Mouse (Mus musculus): ENCODE results near the gene Kcnj16. TPM values are rescaled to one million over a fixed set of nuclear protein-coding genes. Genes with fewer than 3 reads are reported as not detected.

The Kcnj16 gene
- polyA plus RNA-seq, 1 experiment from 2014 or later = 0.18 TPM

DNA sequence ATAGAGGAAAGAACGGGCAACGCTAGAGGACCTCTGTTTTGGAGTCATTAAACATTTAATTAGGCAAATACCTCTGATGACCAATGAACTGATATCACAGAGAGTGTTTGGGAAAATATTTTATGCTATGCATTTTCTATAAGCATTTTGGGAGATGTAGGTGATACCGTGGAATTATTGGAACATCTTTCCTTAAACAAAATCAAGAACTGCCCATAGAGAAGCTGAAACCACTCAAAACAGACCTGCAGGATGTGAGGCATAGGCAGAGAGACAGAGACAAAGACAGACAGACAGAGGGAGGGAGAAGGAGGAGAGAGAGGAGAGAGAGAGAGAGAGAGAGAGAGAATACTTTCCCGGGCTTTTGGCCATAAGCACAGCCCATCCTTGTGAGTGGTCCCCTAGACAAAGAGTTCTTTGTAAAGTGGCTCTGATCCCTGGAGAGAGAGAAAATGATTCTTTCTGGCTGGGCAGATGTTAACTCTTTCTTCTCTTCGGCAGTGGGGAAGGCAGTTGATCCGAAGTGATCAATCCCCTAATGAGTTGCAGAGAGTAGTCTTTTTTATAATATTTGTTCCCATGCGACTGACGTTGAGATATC, 54.9 kb downstream of the Kcnj16 start:
- H3K36me3 ChIP-seq (ENCODE audit: control insufficient read depth, insufficient read depth, low read length) = no peaks in the 10 kb centered on the region
- H3K4me2 ChIP-seq (ENCODE audit: low read length) = no peak overlapping the region
- no peak overlapping the region for H3K9ac ChIP-seq (ENCODE audit: low read length)
- no peak overlapping the region for H3K27ac ChIP-seq (ENCODE audit: low read depth)
- ATAC-seq (replicated peaks; ENCODE audit: low FRiP score, low TSS enrichment, low read depth) (no peak), DNase-seq (ENCODE audit: low spot score) (no peak)
- no peaks in the 10 kb centered on the region for H3K4me1 ChIP-seq (replicated peaks; ENCODE audit: control insufficient read depth, insufficient read depth, low read length)
- H3K4me3 ChIP-seq (ENCODE audit: low read depth, low read length) = no peak overlapping the region
- H3K9me3 ChIP-seq (ENCODE audit: control insufficient read depth, low read length) = no peaks in the 10 kb centered on the region
- H3K27me3 ChIP-seq (replicated peaks; ENCODE audit: control insufficient read depth, insufficient read depth, low read length) = no peaks in the 10 kb centered on the region
- WGBS = 69% methylated on average over 8 of the region's 8 CpGs

DNA sequence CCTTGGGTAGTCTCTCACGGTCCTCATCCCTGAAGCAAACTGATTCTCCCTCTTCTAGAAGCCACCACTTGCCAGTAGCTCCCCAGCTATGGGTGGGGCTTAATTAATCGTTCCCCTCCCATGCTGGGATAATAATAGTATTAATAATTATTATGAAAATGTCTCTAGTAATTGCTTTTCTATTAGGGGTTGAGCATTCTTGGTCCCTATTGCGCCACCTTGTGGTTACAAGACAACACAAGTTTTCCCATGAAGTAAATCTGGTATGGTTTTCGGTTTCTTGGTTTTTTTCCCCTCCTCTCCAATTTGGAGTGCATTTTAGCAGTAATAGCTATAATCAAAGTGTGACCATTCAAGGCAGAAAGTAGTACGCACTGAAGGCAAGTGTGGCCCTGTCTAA, 74.3 kb downstream of the Kcnj16 start:
- Histone ChIP-seq H3K27me3 (replicated peaks; ENCODE audit: control insufficient read depth, insufficient read depth, low read length) (no peaks in the 10 kb centered on the region), H3K4me1 (replicated peaks; ENCODE audit: control insufficient read depth, insufficient read depth, low read length) (no peaks in the 10 kb centered on the region), H3K4me2 (ENCODE audit: low read length) (no peak overlapping the region), H3K9me3 (ENCODE audit: control insufficient read depth, low read length) (no peaks in the 10 kb centered on the region), H3K36me3 (ENCODE audit: control insufficient read depth, insufficient read depth, low read length) (no peaks in the 10 kb centered on the region), H3K27ac (ENCODE audit: low read depth) (no peak overlapping the region), H3K9ac (ENCODE audit: low read length) (no peak overlapping the region), H3K4me3 (ENCODE audit: low read depth, low read length) (no peak overlapping the region)
- ATAC-seq (replicated peaks; ENCODE audit: low FRiP score, low TSS enrichment, low read depth) (no peak), DNase-seq (ENCODE audit: low spot score) (no peak)
- 52% methylated on average over 5 of the region's 5 CpGs for WGBS

DNA sequence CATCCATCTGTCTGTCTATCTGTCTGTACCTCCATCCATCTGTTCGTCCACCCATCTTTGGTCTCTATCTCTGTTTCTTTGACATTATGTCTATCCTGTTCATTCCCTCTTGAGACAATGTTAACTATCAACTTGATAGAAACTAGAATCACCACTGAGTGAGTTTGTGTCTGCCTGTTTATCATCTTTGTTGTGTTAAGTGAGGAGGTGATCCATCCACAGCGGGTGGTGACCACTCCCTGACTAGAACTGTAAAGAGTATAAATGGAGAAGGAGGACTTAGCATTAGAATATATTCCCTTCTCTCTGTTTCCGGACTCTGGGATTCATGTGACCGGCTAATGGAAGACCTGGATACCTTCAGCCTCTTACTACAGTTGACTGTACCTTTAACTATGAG, 75.5 kb downstream of the Kcnj16 start:
- Histone ChIP-seq H3K4me3 (ENCODE audit: low read depth, low read length) (no peak overlapping the region), H3K4me2 (ENCODE audit: low read length) (no peak overlapping the region), H3K9me3 (ENCODE audit: control insufficient read depth, low read length) (no peaks in the 10 kb centered on the region), H3K36me3 (ENCODE audit: control insufficient read depth, insufficient read depth, low read length) (no peaks in the 10 kb centered on the region), H3K27ac (ENCODE audit: low read depth) (no peak overlapping the region), H3K9ac (ENCODE audit: low read length) (no peak overlapping the region), H3K4me1 (replicated peaks; ENCODE audit: control insufficient read depth, insufficient read depth, low read length) (no peaks in the 10 kb centered on the region), H3K27me3 (replicated peaks; ENCODE audit: control insufficient read depth, insufficient read depth, low read length) (no peaks in the 10 kb centered on the region)
- DNase-seq (ENCODE audit: low spot score) (no peak), ATAC-seq (replicated peaks; ENCODE audit: low FRiP score, low TSS enrichment, low read depth) (no peak)
- WGBS = 86% methylated on average over 4 of the region's 4 CpGs

DNA sequence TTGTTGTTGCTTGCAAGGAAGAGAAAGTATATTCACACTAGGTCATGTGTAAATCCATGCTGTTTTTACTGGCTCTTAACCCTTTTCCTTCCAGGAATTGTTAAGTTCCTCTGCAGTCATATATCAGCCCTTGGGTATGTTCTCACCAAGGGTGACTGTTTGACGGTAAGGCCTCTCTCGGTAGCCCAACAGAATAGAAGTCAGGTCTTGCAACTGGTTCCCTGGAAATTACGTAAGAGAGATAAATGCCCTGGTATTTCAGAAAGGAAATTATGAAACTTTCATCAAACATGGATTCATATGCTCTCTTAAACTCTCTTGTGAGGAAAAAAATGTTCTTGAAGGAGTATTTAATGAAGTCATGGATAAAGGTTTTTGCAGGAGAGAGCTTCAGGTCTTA, 86.4 kb downstream of the Kcnj16 start:
- Histone ChIP-seq H3K36me3 (ENCODE audit: control insufficient read depth, insufficient read depth, low read length) (no peaks in the 10 kb centered on the region), H3K9me3 (ENCODE audit: control insufficient read depth, low read length) (no peaks in the 10 kb centered on the region), H3K9ac (ENCODE audit: low read length) (no peak overlapping the region), H3K4me1 (replicated peaks; ENCODE audit: control insufficient read depth, insufficient read depth, low read length) (no peaks in the 10 kb centered on the region), H3K27me3 (replicated peaks; ENCODE audit: control insufficient read depth, insufficient read depth, low read length) (no peaks in the 10 kb centered on the region), H3K4me2 (ENCODE audit: low read length) (no peak overlapping the region), H3K4me3 (ENCODE audit: low read depth, low read length) (no peak overlapping the region), H3K27ac (ENCODE audit: low read depth) (no peak overlapping the region)
- WGBS = 79% methylated on average over 3 of the region's 3 CpGs
- ATAC-seq (replicated peaks; ENCODE audit: low FRiP score, low TSS enrichment, low read depth) = no peak
- DNase-seq (ENCODE audit: low spot score) = no peak

DNA sequence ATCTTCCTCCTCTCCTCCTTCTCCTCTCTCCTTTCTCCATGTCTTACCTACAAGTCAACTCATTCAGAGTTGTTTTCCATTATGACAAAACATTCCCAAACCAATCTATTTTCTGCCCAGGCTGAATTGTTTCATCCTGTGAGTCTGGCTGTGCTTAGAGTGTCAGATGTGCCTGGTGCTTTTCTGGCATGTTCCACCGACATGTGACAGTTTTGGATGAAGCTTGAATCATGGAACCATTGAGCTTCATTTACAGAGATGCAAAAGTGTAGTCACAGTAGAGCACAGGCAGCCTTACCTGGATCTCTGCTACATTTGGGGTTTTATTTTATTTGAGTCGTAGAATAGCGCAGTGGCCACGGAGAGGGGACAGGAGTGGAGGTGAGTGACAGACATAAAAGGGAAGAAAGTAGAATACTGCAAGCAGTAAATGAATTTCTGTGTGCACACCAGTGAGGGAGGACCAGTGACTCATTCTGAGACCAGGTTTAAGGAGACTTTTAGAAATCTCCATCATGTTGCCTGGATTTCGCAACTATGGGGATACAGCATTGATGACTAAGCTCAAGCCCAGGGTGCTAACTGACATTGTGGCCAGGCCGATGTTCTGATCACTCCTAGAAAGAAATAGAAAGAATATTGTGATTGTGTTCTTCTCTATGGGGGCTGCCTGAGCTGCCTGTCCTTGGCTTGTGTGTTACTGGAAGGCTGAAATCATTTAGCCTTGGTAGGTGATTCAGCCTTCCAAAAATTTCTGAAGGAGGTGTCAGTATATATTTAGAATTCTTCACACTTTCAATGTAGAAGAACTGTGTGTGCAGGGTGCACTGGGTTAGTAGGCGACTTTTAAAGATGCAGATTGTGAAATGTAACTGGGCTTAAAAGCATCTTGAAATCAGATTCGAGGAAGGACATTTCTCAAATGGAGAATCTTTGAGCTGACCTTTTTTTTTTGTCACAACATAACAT, 87.3 kb downstream of the Kcnj16 start:
- Histone ChIP-seq H3K36me3 (ENCODE audit: control insufficient read depth, insufficient read depth, low read length) (no peaks in the 10 kb centered on the region), H3K4me2 (ENCODE audit: low read length) (no peak overlapping the region), H3K4me3 (ENCODE audit: low read depth, low read length) (no peak overlapping the region), H3K9me3 (ENCODE audit: control insufficient read depth, low read length) (no peaks in the 10 kb centered on the region), H3K4me1 (replicated peaks; ENCODE audit: control insufficient read depth, insufficient read depth, low read length) (no peaks in the 10 kb centered on the region), H3K27ac (ENCODE audit: low read depth) (no peak overlapping the region), H3K27me3 (replicated peaks; ENCODE audit: control insufficient read depth, insufficient read depth, low read length) (no peaks in the 10 kb centered on the region), H3K9ac (ENCODE audit: low read length) (no peak overlapping the region)
- WGBS = 91% methylated on average over 8 of the region's 8 CpGs
- no peak for ATAC-seq (replicated peaks; ENCODE audit: low FRiP score, low TSS enrichment, low read depth)
- no peak for DNase-seq (ENCODE audit: low spot score)

DNA sequence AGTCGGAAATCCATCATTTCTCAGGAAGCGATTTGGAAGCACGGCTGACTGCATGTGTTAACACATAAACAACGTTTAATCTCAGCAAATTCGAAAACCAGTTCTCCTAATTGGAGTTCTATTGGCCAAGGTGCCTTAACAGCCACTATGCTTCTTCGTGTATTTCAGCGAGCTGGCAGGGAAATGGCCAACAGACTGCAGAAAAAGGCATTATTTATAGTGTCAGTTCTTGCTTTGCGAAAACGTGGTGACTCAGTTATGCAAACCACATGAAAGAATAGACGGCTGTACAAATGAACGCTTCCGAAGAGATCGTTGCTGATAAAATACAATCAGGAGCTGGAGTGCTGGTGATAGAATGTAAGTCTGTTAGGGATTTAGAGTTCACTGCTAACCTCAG, 88.2 kb downstream of the Kcnj16 start:
- H3K9ac ChIP-seq (ENCODE audit: low read length) = no peak overlapping the region
- no peaks in the 10 kb centered on the region for H3K27me3 ChIP-seq (replicated peaks; ENCODE audit: control insufficient read depth, insufficient read depth, low read length)
- DNase-seq (ENCODE audit: low spot score) (no peak), ATAC-seq (replicated peaks; ENCODE audit: low FRiP score, low TSS enrichment, low read depth) (no peak)
- WGBS = 75% methylated on average over 13 of the region's 13 CpGs
- no peaks in the 10 kb centered on the region for H3K4me1 ChIP-seq (replicated peaks; ENCODE audit: control insufficient read depth, insufficient read depth, low read length)
- H3K9me3 ChIP-seq (ENCODE audit: control insufficient read depth, low read length) = no peaks in the 10 kb centered on the region
- no peak overlapping the region for H3K4me2 ChIP-seq (ENCODE audit: low read length)
- no peak overlapping the region for H3K27ac ChIP-seq (ENCODE audit: low read depth)
- H3K4me3 ChIP-seq (ENCODE audit: low read depth, low read length) = no peak overlapping the region
- no peaks in the 10 kb centered on the region for H3K36me3 ChIP-seq (ENCODE audit: control insufficient read depth, insufficient read depth, low read length)

DNA sequence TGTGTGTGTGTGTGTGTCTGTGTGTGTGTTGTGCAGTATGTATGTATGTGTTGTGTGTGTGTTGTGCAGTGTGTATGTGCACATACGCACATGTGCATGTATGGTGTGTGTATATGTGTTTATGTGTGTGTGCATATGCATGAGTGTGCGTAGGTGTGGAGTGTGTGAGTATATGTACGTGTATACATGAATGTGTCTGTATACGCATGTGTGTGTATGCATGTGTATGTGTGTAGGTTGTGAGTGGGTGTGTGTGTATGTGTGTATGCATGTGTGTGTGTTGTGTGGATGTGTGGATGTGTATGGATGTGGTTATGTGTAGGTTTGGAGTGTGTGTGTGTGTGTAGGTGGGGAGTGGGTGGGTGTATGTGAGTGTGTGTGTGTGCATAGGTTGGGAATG, 89.6 kb downstream of the Kcnj16 start:
- Histone ChIP-seq H3K9me3 (ENCODE audit: control insufficient read depth, low read length) (no peaks in the 10 kb centered on the region), H3K4me1 (replicated peaks; ENCODE audit: control insufficient read depth, insufficient read depth, low read length) (no peaks in the 10 kb centered on the region), H3K27ac (ENCODE audit: low read depth) (no peak overlapping the region), H3K27me3 (replicated peaks; ENCODE audit: control insufficient read depth, insufficient read depth, low read length) (no peaks in the 10 kb centered on the region), H3K4me2 (ENCODE audit: low read length) (no peak overlapping the region), H3K4me3 (ENCODE audit: low read depth, low read length) (no peak overlapping the region), H3K36me3 (ENCODE audit: control insufficient read depth, insufficient read depth, low read length) (no peaks in the 10 kb centered on the region), H3K9ac (ENCODE audit: low read length) (no peak overlapping the region)
- WGBS = 95% methylated on average over 4 of the region's 4 CpGs
- no peak for ATAC-seq (replicated peaks; ENCODE audit: low FRiP score, low TSS enrichment, low read depth)
- DNase-seq (ENCODE audit: low spot score) = no peak

DNA sequence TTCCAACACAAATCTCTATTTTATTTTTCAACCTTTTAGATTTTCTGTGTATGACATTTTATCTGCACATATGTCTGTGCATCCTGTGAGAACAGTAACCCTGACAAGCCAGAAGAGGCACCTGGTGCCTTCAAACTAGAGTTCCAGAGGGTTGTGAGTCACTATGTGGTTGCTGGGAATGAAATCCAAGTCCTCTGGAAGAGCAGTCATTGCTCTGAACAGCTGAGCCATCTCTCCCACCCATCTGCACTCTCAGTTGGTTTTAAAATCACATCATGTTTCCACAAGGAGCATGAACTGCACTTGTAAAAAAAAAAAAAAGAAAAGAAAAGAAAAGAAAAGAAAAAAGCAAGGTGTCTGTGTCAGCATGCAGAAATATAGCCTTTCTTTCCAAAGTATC, 91.6 kb downstream of the Kcnj16 start:
- DNase-seq (ENCODE audit: low spot score) (no peak), ATAC-seq (replicated peaks; ENCODE audit: low FRiP score, low TSS enrichment, low read depth) (no peak)
- Histone ChIP-seq H3K4me2 (ENCODE audit: low read length) (no peak overlapping the region), H3K27me3 (replicated peaks; ENCODE audit: control insufficient read depth, insufficient read depth, low read length) (no peaks in the 10 kb centered on the region), H3K4me3 (ENCODE audit: low read depth, low read length) (no peak overlapping the region), H3K4me1 (replicated peaks; ENCODE audit: control insufficient read depth, insufficient read depth, low read length) (peaks cover under 1% of the 10 kb centered on the region; the same call in 1 of the 2 replicates), H3K27ac (ENCODE audit: low read depth) (no peak overlapping the region), H3K36me3 (ENCODE audit: control insufficient read depth, insufficient read depth, low read length) (no peaks in the 10 kb centered on the region), H3K9me3 (ENCODE audit: control insufficient read depth, low read length) (no peaks in the 10 kb centered on the region), H3K9ac (ENCODE audit: low read length) (no peak overlapping the region)

DNA sequence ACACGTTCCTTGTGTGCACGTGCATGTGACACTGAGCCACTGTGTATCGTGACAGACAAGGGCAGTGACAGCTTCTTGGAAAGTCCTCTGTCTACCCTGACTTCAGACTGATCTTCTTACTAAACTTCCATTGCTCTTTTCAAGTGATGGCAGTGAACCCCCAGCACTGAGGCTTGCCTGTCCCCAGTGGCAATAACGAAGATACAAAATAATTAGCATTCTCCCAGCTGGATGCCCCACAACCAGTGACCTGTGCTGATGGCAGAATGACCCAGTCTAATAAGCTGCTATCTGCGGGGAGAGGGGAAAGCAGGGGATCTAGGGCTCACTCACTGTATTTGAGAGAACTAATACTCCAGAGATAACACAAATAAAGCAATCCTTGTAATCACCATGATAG, 92.4 kb downstream of the Kcnj16 start:
- Histone ChIP-seq H3K4me2 (ENCODE audit: low read length) (no peak overlapping the region), H3K27me3 (replicated peaks; ENCODE audit: control insufficient read depth, insufficient read depth, low read length) (no peaks in the 10 kb centered on the region), H3K9me3 (ENCODE audit: control insufficient read depth, low read length) (no peaks in the 10 kb centered on the region), H3K36me3 (ENCODE audit: control insufficient read depth, insufficient read depth, low read length) (no peaks in the 10 kb centered on the region), H3K4me3 (ENCODE audit: low read depth, low read length) (no peak overlapping the region), H3K4me1 (replicated peaks; ENCODE audit: control insufficient read depth, insufficient read depth, low read length) (peaks cover 6% of the 10 kb centered on the region; the same call in 1 of the 2 replicates), H3K9ac (ENCODE audit: low read length) (no peak overlapping the region), H3K27ac (ENCODE audit: low read depth) (no peak overlapping the region)
- DNase-seq (ENCODE audit: low spot score) = no peak
- ATAC-seq (replicated peaks; ENCODE audit: low FRiP score, low TSS enrichment, low read depth) = no peak
- WGBS = 66% methylated on average over 5 of the region's 5 CpGs

Data from intestine, embryonic 14.5 days (tissue).